Mouse (Mus musculus): ENCODE measurements around the gene Serp2. TPM values are rescaled to one million over a fixed set of nuclear protein-coding genes. Genes with fewer than 3 reads are reported as not detected.
A peak's percentile ranks its signal among the peaks of the same experiment; 100 is the strongest.

Serp2 gene
- polyA plus RNA-seq, 1 experiment from 2014 or later, result 0.58 TPM

DNA sequence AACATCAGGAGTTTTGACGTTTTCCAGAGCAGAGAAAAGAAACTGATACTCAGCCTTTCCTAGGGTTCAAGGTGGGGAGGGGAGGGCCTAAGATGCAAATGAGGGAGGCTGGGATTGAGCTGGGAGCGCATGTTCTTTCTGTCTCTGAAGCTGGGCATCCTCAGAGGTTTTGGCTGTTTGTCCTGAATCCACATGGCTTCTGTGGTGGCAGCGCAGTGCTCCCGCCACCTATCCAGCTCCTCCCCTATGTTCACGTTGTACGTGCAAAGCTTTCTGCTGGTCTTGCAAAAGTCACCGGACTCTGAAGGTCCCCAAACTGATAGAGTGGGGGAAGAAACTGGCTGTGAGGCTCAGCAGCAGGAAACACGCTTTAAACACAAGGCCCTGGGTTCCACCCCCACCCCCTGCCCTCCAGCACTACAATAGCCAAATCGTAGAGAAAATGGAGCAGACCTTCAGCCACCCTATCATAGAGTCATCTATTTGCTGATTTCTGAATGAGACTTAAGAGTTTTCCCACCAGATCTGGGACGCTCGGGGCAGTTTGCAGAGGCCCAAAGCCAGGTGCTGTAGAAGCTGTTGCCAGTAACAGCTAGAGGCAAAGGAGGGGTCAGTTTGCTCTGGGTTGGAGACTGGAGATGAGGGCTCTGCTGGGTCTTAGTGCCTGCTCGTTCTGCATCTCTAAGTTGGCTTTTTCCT, 42.0 kb upstream of the Serp2 start:
- Histone ChIP-seq H3K27ac (ENCODE audit: low read depth) (peak overlapping the region; percentile 26; the same call in 1 of the 2 replicates), H3K27me3 (ENCODE audit: insufficient read depth, low read length) (no peaks in the 10 kb centered on the region), H3K36me3 (replicated peaks; ENCODE audit: insufficient read depth, low read length) (no peaks in the 10 kb centered on the region), H3K4me2 (ENCODE audit: low read depth, low read length) (peak overlapping the region; percentile 64), H3K4me3 (ENCODE audit: low read depth, low read length) (peak overlapping the region; percentile 23), H3K9me3 (ENCODE audit: low read length) (no peaks in the 10 kb centered on the region), H3K4me1 (ENCODE audit: insufficient read depth) (peaks cover 25% of the 10 kb centered on the region), H3K9ac (replicated peaks) (peak overlapping the region; percentile 36)
- TF ChIP-seq CTCF (IDR thresholded peaks at IDR 0.05; ENCODE audit: low read depth) (no peak), EP300 (IDR thresholded peaks at IDR 0.05; ENCODE audit: low read depth) (no peak)
- 2% methylated on average over 12 of the region's 12 CpGs for WGBS (ENCODE audit: insufficient replicate concordance)
- peak; percentile 52 for DNase-seq
- peak; percentile 86 for ATAC-seq

DNA sequence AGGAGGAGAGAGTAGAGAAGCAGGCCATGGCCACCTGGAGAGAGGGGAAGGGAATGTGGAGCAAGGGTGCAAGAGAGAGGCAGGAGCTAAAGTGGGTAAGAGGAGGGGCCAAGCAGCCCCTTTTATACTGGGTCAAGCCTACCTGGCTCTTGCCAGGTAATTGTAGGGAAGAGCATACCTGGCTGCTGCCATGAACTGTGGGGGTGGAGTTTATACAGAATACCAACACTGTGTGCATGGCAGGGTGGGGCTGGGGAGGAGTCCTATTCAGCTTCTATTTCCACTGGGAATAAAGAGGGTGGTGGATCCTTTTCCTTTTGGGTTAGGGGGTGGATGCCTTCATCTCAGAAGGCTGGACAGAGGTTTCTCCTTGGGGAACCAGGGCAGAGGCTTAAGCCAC, 41.1 kb upstream of the Serp2 start:
- Histone ChIP-seq H3K4me1 (ENCODE audit: insufficient read depth) (peaks cover 25% of the 10 kb centered on the region), H3K4me3 (ENCODE audit: low read depth, low read length) (no peak overlapping the region), H3K27me3 (ENCODE audit: insufficient read depth, low read length) (no peaks in the 10 kb centered on the region), H3K36me3 (replicated peaks; ENCODE audit: insufficient read depth, low read length) (no peaks in the 10 kb centered on the region), H3K27ac (ENCODE audit: low read depth) (no peak overlapping the region), H3K4me2 (ENCODE audit: low read depth, low read length) (peak overlapping the region; percentile 64; the same call in 1 of the 2 replicates), H3K9me3 (ENCODE audit: low read length) (no peaks in the 10 kb centered on the region), H3K9ac (replicated peaks) (no peak overlapping the region)
- ATAC-seq, result no peak
- TF ChIP-seq EP300 (IDR thresholded peaks at IDR 0.05; ENCODE audit: low read depth), result no peak
- no peak for TF ChIP-seq CTCF (IDR thresholded peaks at IDR 0.05; ENCODE audit: low read depth)
- DNase-seq, result no peak

DNA sequence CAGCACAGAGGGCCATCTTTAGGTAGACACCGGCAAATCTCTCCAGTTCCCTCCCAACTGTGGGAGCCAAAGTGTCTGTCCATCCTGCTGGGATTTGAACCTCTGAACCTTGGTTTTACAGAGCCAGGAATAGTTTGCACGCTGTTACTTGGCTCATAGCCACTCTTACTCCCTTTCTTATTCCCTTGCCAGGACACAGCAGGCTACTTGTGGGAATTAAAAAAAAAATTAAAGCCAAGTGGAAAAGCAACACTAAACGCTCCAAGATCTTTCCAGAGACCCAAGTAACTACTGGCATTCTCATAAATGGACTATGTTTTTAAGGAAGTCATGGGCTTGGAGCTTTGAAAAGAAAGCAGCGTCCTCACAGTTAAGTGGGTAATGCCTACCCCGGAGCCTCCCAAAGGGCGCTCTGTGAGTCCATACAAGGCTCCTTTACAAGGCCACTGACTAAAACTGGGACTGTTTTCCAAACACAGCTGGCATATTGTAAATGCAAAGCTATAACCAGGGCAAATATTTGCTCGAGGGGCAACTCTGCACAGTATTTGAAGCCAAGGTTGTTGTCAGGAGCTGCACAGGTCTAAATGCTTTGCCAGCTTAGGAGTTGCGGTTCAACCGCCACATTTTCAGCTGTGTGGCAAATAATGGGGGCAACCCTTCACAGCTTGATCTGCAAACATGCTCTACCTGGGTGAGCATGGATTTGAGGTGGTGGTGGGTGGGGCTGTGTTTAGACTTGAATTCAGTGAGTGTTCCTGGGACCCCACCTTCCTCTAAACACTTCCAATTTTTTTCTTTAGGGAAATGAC, 38.6 kb upstream of the Serp2 start:
- Histone ChIP-seq H3K9me3 (ENCODE audit: low read length) (no peaks in the 10 kb centered on the region), H3K4me2 (ENCODE audit: low read depth, low read length) (no peak overlapping the region), H3K36me3 (replicated peaks; ENCODE audit: insufficient read depth, low read length) (no peaks in the 10 kb centered on the region), H3K27me3 (ENCODE audit: insufficient read depth, low read length) (no peaks in the 10 kb centered on the region), H3K4me1 (ENCODE audit: insufficient read depth) (peaks cover 28% of the 10 kb centered on the region), H3K4me3 (ENCODE audit: low read depth, low read length) (no peak overlapping the region), H3K27ac (ENCODE audit: low read depth) (no peak overlapping the region), H3K9ac (replicated peaks) (no peak overlapping the region)
- ATAC-seq (no peak), DNase-seq (no peak)
- WGBS (ENCODE audit: insufficient replicate concordance), result 76% methylated on average over 9 of the region's 9 CpGs
- TF ChIP-seq CTCF (IDR thresholded peaks at IDR 0.05; ENCODE audit: low read depth) (no peak), EP300 (IDR thresholded peaks at IDR 0.05; ENCODE audit: low read depth) (no peak)

GRCm38 (mm10) chr14:76594351-76594885, 37.7 kb upstream of the Serp2 start:
- Histone ChIP-seq H3K9ac (replicated peaks) (no peak overlapping the region), H3K4me3 (ENCODE audit: low read depth, low read length) (no peak overlapping the region), H3K4me2 (ENCODE audit: low read depth, low read length) (no peak overlapping the region), H3K36me3 (replicated peaks; ENCODE audit: insufficient read depth, low read length) (no peaks in the 10 kb centered on the region), H3K27me3 (ENCODE audit: insufficient read depth, low read length) (no peaks in the 10 kb centered on the region), H3K9me3 (ENCODE audit: low read length) (no peaks in the 10 kb centered on the region), H3K27ac (ENCODE audit: low read depth) (no peak overlapping the region), H3K4me1 (ENCODE audit: insufficient read depth) (peaks cover 28% of the 10 kb centered on the region)
- no peak for DNase-seq
- WGBS (ENCODE audit: insufficient replicate concordance), result 58% methylated on average over 6 of the region's 6 CpGs
- TF ChIP-seq EP300 (IDR thresholded peaks at IDR 0.05; ENCODE audit: low read depth) (no peak), CTCF (IDR thresholded peaks at IDR 0.05; ENCODE audit: low read depth) (no peak)
- ATAC-seq, result no peak

DNA sequence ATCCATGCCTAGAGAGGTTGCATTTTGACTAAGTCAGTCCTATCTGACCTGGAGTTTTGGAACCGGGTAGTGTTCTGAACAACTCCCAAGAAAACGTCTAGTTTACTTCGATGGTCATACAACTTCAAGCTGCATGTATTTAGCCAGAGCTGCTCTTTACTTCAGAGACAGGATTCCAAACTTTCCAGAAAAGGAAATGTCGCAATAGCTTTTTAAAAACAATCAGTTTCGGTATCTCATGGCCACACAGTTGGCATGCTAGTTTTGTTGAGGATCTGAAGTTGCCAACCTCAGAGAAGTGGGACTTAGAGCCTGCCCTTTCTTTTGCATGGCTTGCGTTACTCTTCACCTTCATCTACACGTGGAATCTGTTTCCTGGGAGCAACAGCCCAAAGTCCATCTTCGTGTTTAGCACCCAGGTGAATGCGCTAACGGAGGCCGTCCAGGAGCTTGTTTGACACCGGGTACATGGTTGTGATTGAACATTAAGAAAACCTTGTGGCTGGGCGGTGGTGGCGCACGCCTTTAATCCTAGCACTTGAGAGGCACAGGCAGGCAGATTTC, 37.0 kb upstream of the Serp2 start:
- DNase-seq (no peak), ATAC-seq (peak; percentile 17; the same call in 1 of the 2 replicates)
- H3K36me3 ChIP-seq (replicated peaks; ENCODE audit: insufficient read depth, low read length), result no peaks in the 10 kb centered on the region
- no peak overlapping the region for H3K27ac ChIP-seq (ENCODE audit: low read depth)
- TF ChIP-seq CTCF (IDR thresholded peaks at IDR 0.05; ENCODE audit: low read depth) (no peak), EP300 (IDR thresholded peaks at IDR 0.05; ENCODE audit: low read depth) (no peak)
- no peak overlapping the region for H3K4me2 ChIP-seq (ENCODE audit: low read depth, low read length)
- H3K9ac ChIP-seq (replicated peaks), result no peak overlapping the region
- no peak overlapping the region for H3K4me3 ChIP-seq (ENCODE audit: low read depth, low read length)
- H3K4me1 ChIP-seq (ENCODE audit: insufficient read depth), result peaks cover 24% of the 10 kb centered on the region
- no peaks in the 10 kb centered on the region for H3K27me3 ChIP-seq (ENCODE audit: insufficient read depth, low read length)
- no peaks in the 10 kb centered on the region for H3K9me3 ChIP-seq (ENCODE audit: low read length)
- WGBS (ENCODE audit: insufficient replicate concordance), result 71% methylated on average over 15 of the region's 15 CpGs

DNA sequence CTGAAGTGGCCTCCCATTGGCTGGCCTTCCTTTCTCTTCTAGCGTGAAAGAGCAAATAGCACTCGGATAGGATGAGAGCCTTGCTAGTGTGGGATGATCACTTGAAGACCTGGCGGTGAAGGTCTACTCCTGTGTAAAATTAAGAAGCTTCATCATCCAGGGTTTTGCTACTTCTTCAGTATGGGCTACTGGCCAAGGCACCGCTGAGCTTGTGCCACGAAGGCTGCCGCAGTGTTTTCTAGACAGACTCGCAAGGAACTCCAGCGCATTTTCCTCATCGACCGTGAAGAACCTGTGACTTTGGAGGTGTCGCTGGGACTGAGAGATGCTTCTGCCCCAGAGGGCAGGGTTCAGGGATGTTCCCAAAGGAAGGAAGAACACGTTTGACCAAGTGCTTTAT, 36.0 kb upstream of the Serp2 start:
- Histone ChIP-seq H3K27me3 (ENCODE audit: insufficient read depth, low read length) (no peaks in the 10 kb centered on the region), H3K9me3 (ENCODE audit: low read length) (no peaks in the 10 kb centered on the region), H3K9ac (replicated peaks) (no peak overlapping the region), H3K4me2 (ENCODE audit: low read depth, low read length) (no peak overlapping the region), H3K4me1 (ENCODE audit: insufficient read depth) (peaks cover 14% of the 10 kb centered on the region), H3K27ac (ENCODE audit: low read depth) (no peak overlapping the region), H3K36me3 (replicated peaks; ENCODE audit: insufficient read depth, low read length) (no peaks in the 10 kb centered on the region), H3K4me3 (ENCODE audit: low read depth, low read length) (no peak overlapping the region)
- TF ChIP-seq CTCF (IDR thresholded peaks at IDR 0.05; ENCODE audit: low read depth) (no peak), EP300 (IDR thresholded peaks at IDR 0.05; ENCODE audit: low read depth) (no peak)
- DNase-seq, result no peak
- no peak for ATAC-seq
- WGBS (ENCODE audit: insufficient replicate concordance), result 88% methylated on average over 12 of the region's 12 CpGs
